Comparison of ENCODE assay signal across 23 mouse cellular contexts in the genomic region with DNA sequence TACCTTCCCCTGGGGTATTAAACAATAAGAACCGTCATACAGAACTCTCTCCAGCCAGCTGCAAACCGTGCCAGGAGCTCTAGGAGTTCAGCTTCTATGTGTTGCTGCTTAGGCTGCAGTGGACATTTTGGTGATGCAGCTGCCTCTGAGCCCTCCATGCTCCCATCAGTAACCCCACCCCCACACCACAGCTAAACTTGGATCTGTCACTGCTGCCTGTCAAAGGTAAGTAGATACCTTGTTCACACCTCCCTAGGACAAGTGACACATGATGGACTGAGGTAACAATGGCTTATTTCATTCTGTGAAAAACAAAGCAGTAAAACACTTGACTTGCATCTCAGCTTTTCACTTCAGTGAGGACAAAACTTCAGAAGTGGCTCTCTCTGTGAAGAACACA.
DNase-seq lines count a peak whose midpoint lies in the region; ATAC-seq and TF ChIP-seq lines count a peak whose summit lies in the region.
"Had no signal": no experiment of that assay in that cellular context is flagged by ENCODE, and none has a peak within 500 bp of the region (broad histone marks: within the 10 kb centered on the region; RNA-seq: fewer than 3 reads in every experiment).

No protein-coding gene starts in this region.

- no peak overlapping the region for H3K9ac ChIP-seq in heart, adult 2 months (ENCODE audit: low read depth, low read length)
- no peak overlapping the region for H3K9ac ChIP-seq in heart, embryonic 12.5 days
- H3K9ac ChIP-seq in heart, embryonic 16.5 days (ENCODE audit: low read length) = no peak overlapping the region
- H3K9ac ChIP-seq: forebrain, embryonic 13.5 days; hindbrain, embryonic 12.5 days; hindbrain, embryonic 15.5 days had no signal

- no peaks in the 10 kb centered on the region for H3K36me3 ChIP-seq in heart, adult 2 months (ENCODE audit: control insufficient read depth, insufficient read depth, low read length)
- H3K36me3 ChIP-seq in heart, embryonic 12.5 days = no peaks in the 10 kb centered on the region
- H3K36me3 ChIP-seq in heart, embryonic 16.5 days (ENCODE audit: control insufficient read depth, insufficient read depth) = no peaks in the 10 kb centered on the region
- H3K36me3 ChIP-seq: forebrain, embryonic 10.5 days; hindbrain, embryonic 12.5 days; hindbrain, embryonic 15.5 days had no signal

- TF ChIP-seq CTCF in heart, adult 2 months (IDR thresholded peaks at IDR 0.05) = no peak

- no peak for TF ChIP-seq POLR2A in heart, adult 2 months (IDR thresholded peaks at IDR 0.05; ENCODE audit: insufficient read depth, low read depth, low read length)

- H3K9me3 ChIP-seq in heart, embryonic 12.5 days (replicated peaks) = no peaks in the 10 kb centered on the region
- H3K9me3 ChIP-seq in heart, embryonic 16.5 days (replicated peaks; ENCODE audit: control insufficient read depth, low read length) = no peaks in the 10 kb centered on the region
- H3K9me3 ChIP-seq: forebrain, embryonic 10.5 days; forebrain, embryonic 13.5 days; hindbrain, embryonic 12.5 days; hindbrain, embryonic 15.5 days had no signal

- TF ChIP-seq EP300 in heart, adult 2 months (IDR thresholded peaks at IDR 0.05; ENCODE audit: insufficient read depth, low read depth, low read length) = no peak

- no peaks in the 10 kb centered on the region for H3K79me2 ChIP-seq in heart, adult 2 months (replicated peaks; ENCODE audit: control insufficient read depth, insufficient read depth, low read length)

- ATAC-seq in heart, embryonic 12.5 days (ENCODE audit: insufficient number of reproducible peaks, low FRiP score) = peak; percentile 73; the same call in 1 of the 2 replicates
- peak; percentile 94 for ATAC-seq in heart, embryonic 16.5 days (replicated peaks; ENCODE audit: extremely low read depth, insufficient read depth, low FRiP score)
- ATAC-seq: activated CD4-positive, CD25-positive, alpha-beta regulatory T cell, adult 4 months; forebrain, embryonic 13.5 days; forebrain, embryonic 16.5 days; intestine, postnatal 0 days had no signal

- H3K27me3 ChIP-seq in heart, adult 2 months (ENCODE audit: control insufficient read depth, insufficient read depth, low read length) = no peaks in the 10 kb centered on the region
- no peaks in the 10 kb centered on the region for H3K27me3 ChIP-seq in heart, embryonic 12.5 days (replicated peaks)
- no peaks in the 10 kb centered on the region for H3K27me3 ChIP-seq in heart, embryonic 16.5 days (ENCODE audit: control insufficient read depth, insufficient read depth, low read length)
- H3K27me3 ChIP-seq: forebrain, embryonic 13.5 days; hindbrain, embryonic 12.5 days; hindbrain, embryonic 15.5 days had no signal

- no peaks in the 10 kb centered on the region for H3K4me1 ChIP-seq in heart, adult 2 months (ENCODE audit: control insufficient read depth, insufficient read depth, low read length)
- peaks cover 3% of the 10 kb centered on the region; the same call in 1 of the 2 replicates for H3K4me1 ChIP-seq in heart, embryonic 12.5 days (replicated peaks)
- peaks cover 4% of the 10 kb centered on the region for H3K4me1 ChIP-seq in heart, embryonic 16.5 days (ENCODE audit: control insufficient read depth, insufficient read depth, low read length)
- H3K4me1 ChIP-seq: forebrain, embryonic 13.5 days; hindbrain, embryonic 12.5 days; hindbrain, embryonic 15.5 days had no signal

- no peak overlapping the region for H3K27ac ChIP-seq in heart, adult 2 months
- H3K27ac ChIP-seq in heart, embryonic 12.5 days (ENCODE audit: poor library complexity, severe bottlenecking) = 0 out of 2 replicates have a peak overlapping the region, but pooled peaks have one; percentile 27
- peak overlapping the region; percentile 59 for H3K27ac ChIP-seq in heart, embryonic 16.5 days (ENCODE audit: low read length)
- H3K27ac ChIP-seq: forebrain, embryonic 10.5 days; forebrain, embryonic 13.5 days; hindbrain, embryonic 12.5 days; hindbrain, embryonic 15.5 days had no signal

- intact Hi-C loops in heart, adult 2 months (cut with DNase I) = no loop called here
- intact Hi-C loops in heart, postnatal 36 days (cut with DNase I) = no loop called here

- WGBS in heart, adult 2 months = 44% methylated on average over 2 of the region's 2 CpGs
- WGBS in heart, embryonic 12.5 days = 35% methylated on average over 2 of the region's 2 CpGs
- 29% methylated on average over 2 of the region's 2 CpGs for WGBS in heart, embryonic 16.5 days

- peak; percentile 91 for DNase-seq in heart, adult 11 months
- no peak for DNase-seq in heart, adult 2 months
- DNase-seq in heart, postnatal 36 days = no peak
- DNase-seq in heart, postnatal 4 days = peak; percentile 52
- no peak for DNase-seq in adrenal gland, adult 18-20 months (ENCODE audit: low spot score in 2 of 2)
- no peak for DNase-seq in adrenal gland, postnatal 4 days (ENCODE audit: low spot score in 2 of 2)
- DNase-seq: adrenal gland, postnatal 10 days; adrenal gland, postnatal 36 days; cerebellum, adult 11-12 months; cerebellum, adult 8-10 months; cerebellum, postnatal 14 days; gastrocnemius, postnatal 10 days; gastrocnemius, postnatal 36 days; kidney, adult 2 months had no signal

- H3K4me3 ChIP-seq in heart, adult 2 months = no peak overlapping the region
- H3K4me3 ChIP-seq in heart, embryonic 12.5 days = no peak overlapping the region
- H3K4me3 ChIP-seq in heart, embryonic 16.5 days (ENCODE audit: low read length) = no peak overlapping the region
- H3K4me3 ChIP-seq: forebrain, embryonic 10.5 days; forebrain, embryonic 13.5 days; hindbrain, embryonic 12.5 days; hindbrain, embryonic 15.5 days had no signal

- no peak overlapping the region; the same call in 1 of the 2 replicates for H3K4me2 ChIP-seq in heart, embryonic 12.5 days
- H3K4me2 ChIP-seq in heart, embryonic 16.5 days (ENCODE audit: low read depth, low read length) = no peak overlapping the region
- H3K4me2 ChIP-seq: forebrain, embryonic 13.5 days; hindbrain, embryonic 12.5 days; hindbrain, embryonic 15.5 days had no signal

Comparison
In these comparisons a context has a peak if more than half of its experiments do, and no peak if none do; other contexts are left out.
1. DNase-seq: peak in heart, adult 11 months (single experiment) and heart, postnatal 4 days (single experiment); none in heart, adult 2 months (0 of 2), heart, postnatal 36 days (0 of 2), adrenal gland, adult 18-20 months (0 of 2) and adrenal gland, postnatal 4 days (0 of 2).